Mouse (Mus musculus): Measurements from ENCODE around the gene Crtc2.
A peak's percentile ranks its signal among the peaks of the same experiment; 100 is the strongest.
"Not testable (repeated sequence)": the region's sequence is repeated elsewhere in the genome, so short reads cannot be mapped to it uniquely, and the experiment has no call there.

Crtc2 gene

GRCm38 (mm10) chr3:90242984-90243775 is 10.8 kb upstream of the Crtc2 start, which contains the start of gene Creb3l4:
TSS of gene Creb3l4 (minus strand) at chr3:90243512.
- peak; percentile 64 to 65 for DNase-seq

GRCm38 (mm10) chr3:90245406-90245805 is 8.6 kb upstream of the Crtc2 start:
- DNase-seq: no peak

GRCm38 (mm10) chr3:90247630-90247959 is 6.4 kb upstream of the Crtc2 start:
- no peak for DNase-seq

- peak; percentile 97 for DNase-seq
Observed at GRCm38 (mm10) chr3:90247960-90248745, 5.8 kb upstream of the Crtc2 start, which contains the start of gene Slc39a1. TSS of gene Slc39a1 (plus strand) at chr3:90248172.

GRCm38 (mm10) chr3:90248746-90249100 is 5.2 kb upstream of the Crtc2 start:
- DNase-seq: peak; percentile 18 to 58

GRCm38 (mm10) chr3:90250791-90251190 is 3.2 kb upstream of the Crtc2 start:
- DNase-seq: no peak

- DNase-seq: not testable (repeated sequence)
Observed at GRCm38 (mm10) chr3:90251731-90252226, 2.2 kb upstream of the Crtc2 start.

GRCm38 (mm10) chr3:90252659-90253058 is 1.3 kb upstream of the Crtc2 start:
- not testable (repeated sequence) for DNase-seq

GRCm38 (mm10) chr3:90253174-90253573 is 789 bp upstream of the Crtc2 start:
- not testable (repeated sequence) for DNase-seq

GRCm38 (mm10) chr3:90254419-90255193 is 643 bp downstream of the Crtc2 start:
- peak; percentile 59 to 85 for DNase-seq

GRCm38 (mm10) chr3:90255194-90255565 is 1.2 kb downstream of the Crtc2 start:
- peak in 1 of 2 experiments; percentile 10 for DNase-seq

GRCm38 (mm10) chr3:90255784-90256353 is 1.9 kb downstream of the Crtc2 start:
- DNase-seq: peak in 1 of 2 experiments; percentile 26

GRCm38 (mm10) chr3:90256731-90257530 is 3.0 kb downstream of the Crtc2 start:
- DNase-seq: peak; percentile 74 to 75

- DNase-seq: peak; percentile 51 to 83
Observed at GRCm38 (mm10) chr3:90258521-90258920, 4.6 kb downstream of the Crtc2 start.

- DNase-seq: peak in 1 of 2 experiments; percentile 35
Observed at GRCm38 (mm10) chr3:90263121-90263771, 9.3 kb downstream of the Crtc2 start.

- DNase-seq: no peak
Observed at GRCm38 (mm10) chr3:90264687-90265033, 10.7 kb downstream of the Crtc2 start.

GRCm38 (mm10) chr3:90265034-90265931 is 11.3 kb downstream of the Crtc2 start, which contains the start of gene Dennd4b:
TSS of gene Dennd4b (plus strand) at chr3:90265185.
- peak; percentile 93 to 95 for DNase-seq

GRCm38 (mm10) chr3:90265932-90266741 is 12.2 kb downstream of the Crtc2 start:
- DNase-seq: no peak

Measured in kidney, postnatal 25 days (tissue).